ENCODE assay signal across 17 mouse cellular contexts in the genomic region with DNA sequence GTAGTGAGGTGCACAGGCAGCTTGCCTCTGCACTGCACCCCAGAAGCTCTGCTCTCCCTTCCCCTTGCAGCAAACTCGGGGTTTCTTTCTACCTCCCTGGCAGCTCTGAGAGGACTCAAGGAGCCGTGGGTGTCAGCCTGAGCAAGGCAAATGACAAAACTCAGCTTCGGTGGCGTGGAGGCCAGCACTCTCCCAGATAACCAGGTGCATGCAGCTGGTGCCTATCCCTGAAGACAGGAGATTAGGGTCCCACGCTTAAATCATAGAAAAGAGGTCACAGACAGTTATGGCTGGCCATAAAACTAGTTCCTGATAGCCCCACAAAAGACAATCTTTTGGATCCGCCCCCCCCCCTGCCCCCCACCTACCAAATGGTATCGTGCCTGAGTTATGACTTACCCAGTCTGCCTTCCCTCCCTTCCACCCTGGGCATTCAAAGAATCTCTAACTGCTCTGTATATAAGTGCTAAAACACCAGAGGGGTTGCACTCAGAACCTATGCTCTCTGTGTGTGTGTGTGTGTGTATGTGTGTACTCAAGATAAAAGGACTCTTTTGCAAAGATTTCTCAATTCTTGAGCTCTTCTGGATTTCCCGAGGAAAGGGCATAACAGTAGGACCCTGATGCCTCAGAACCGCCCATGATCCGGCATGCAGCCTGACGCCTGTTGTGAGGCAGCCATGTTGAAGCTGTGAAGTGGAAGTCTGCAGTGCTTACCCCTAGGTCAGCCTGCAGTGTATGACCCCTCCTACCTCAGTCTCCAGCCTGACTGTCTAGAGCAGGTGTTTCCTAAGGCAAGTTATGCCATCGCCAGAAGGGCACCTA. TPM values are rescaled to one million over a fixed set of nuclear protein-coding genes. Genes with fewer than 3 reads are reported as not detected.
DNase-seq lines count a peak whose midpoint lies in the region; ATAC-seq and TF ChIP-seq lines count a peak whose summit lies in the region.
"Had no signal": no experiment of that assay in that cellular context is flagged by ENCODE, and none has a peak within 500 bp of the region (broad histone marks: within the 10 kb centered on the region; RNA-seq: fewer than 3 reads in every experiment).

No protein-coding gene starts in this region.

- ATAC-seq in intestine, embryonic 16.5 days, result no peak
- ATAC-seq in intestine, postnatal 0 days, result no peak
- ATAC-seq in liver, embryonic 14.5 days (ENCODE audit: insufficient read depth), result peak; percentile 14; the same call in 1 of the 2 replicates
- peak; percentile 65 for ATAC-seq in megakaryocyte-erythroid progenitor cell, adult 5-6 weeks (replicated peaks; ENCODE audit: low FRiP score, low TSS enrichment, poor library complexity, severe bottlenecking)
- no peak for ATAC-seq in midbrain, embryonic 14.5 days (ENCODE audit: low FRiP score, low TSS enrichment)
- ATAC-seq: CD4-positive, CD25-positive, alpha-beta regulatory T cell, adult 4 months; forebrain, embryonic 15.5 days; hindbrain, embryonic 16.5 days had no signal

- no peaks in the 10 kb centered on the region for H3K4me1 ChIP-seq in intestine, embryonic 16.5 days (ENCODE audit: control insufficient read depth, insufficient read depth, low read length)
- no peaks in the 10 kb centered on the region for H3K4me1 ChIP-seq in intestine, postnatal 0 days (replicated peaks; ENCODE audit: control insufficient read depth, insufficient read depth, low read length)
- peaks cover 0 to 14% of the 10 kb centered on the region in 2 experiments; a peak in 2 of 4 replicates for H3K4me1 ChIP-seq in liver, embryonic 14.5 days (replicated peaks; ENCODE audit: control insufficient read depth in 2 of 2, insufficient read depth in 2 of 2, low read length in 1 of 2)
- no peaks in the 10 kb centered on the region for H3K4me1 ChIP-seq in midbrain, embryonic 14.5 days (ENCODE audit: control insufficient read depth, insufficient read depth, low read length)
- H3K4me1 ChIP-seq: forebrain, embryonic 15.5 days; limb, embryonic 13.5 days had no signal

- H3K4me2 ChIP-seq in intestine, embryonic 16.5 days (ENCODE audit: low read depth, low read length), result no peak overlapping the region
- H3K4me2 ChIP-seq in intestine, postnatal 0 days (replicated peaks; ENCODE audit: low read depth), result no peak overlapping the region
- H3K4me2 ChIP-seq in liver, embryonic 14.5 days (ENCODE audit: low read depth), result no peak overlapping the region
- H3K4me2 ChIP-seq in midbrain, embryonic 14.5 days (ENCODE audit: low read length), result no peak overlapping the region
- H3K4me2 ChIP-seq: forebrain, embryonic 15.5 days; limb, embryonic 13.5 days had no signal

- H3K27me3 ChIP-seq in intestine, embryonic 16.5 days (replicated peaks; ENCODE audit: control insufficient read depth, insufficient read depth, low read length), result no peaks in the 10 kb centered on the region
- no peaks in the 10 kb centered on the region for H3K27me3 ChIP-seq in intestine, postnatal 0 days (replicated peaks; ENCODE audit: control insufficient read depth, insufficient read depth, low read length)
- no peaks in the 10 kb centered on the region for H3K27me3 ChIP-seq in liver, embryonic 14.5 days (ENCODE audit: control insufficient read depth, insufficient read depth, low read length)
- H3K27me3 ChIP-seq in midbrain, embryonic 14.5 days (ENCODE audit: control insufficient read depth, insufficient read depth, low read length), result no peaks in the 10 kb centered on the region
- H3K27me3 ChIP-seq: forebrain, embryonic 15.5 days; limb, embryonic 13.5 days had no signal

- peak; percentile 43; the same call in 1 of the 2 replicates for TF ChIP-seq EP300 in liver, embryonic 14.5 days (IDR thresholded peaks at IDR 0.05; ENCODE audit: low read depth)

- peak overlapping the region; percentile 48; the same call in 1 of the 2 replicates for H3K9ac ChIP-seq in intestine, embryonic 16.5 days (ENCODE audit: low read depth, low read length)
- no peak overlapping the region for H3K9ac ChIP-seq in intestine, postnatal 0 days (ENCODE audit: low read depth, low read length)
- H3K9ac ChIP-seq in liver, embryonic 14.5 days (replicated peaks), result no peak overlapping the region
- H3K9ac ChIP-seq in midbrain, embryonic 14.5 days (replicated peaks; ENCODE audit: low read length), result no peak overlapping the region
- H3K9ac ChIP-seq: forebrain, embryonic 15.5 days; limb, embryonic 13.5 days had no signal

- 46% methylated on average over 12 of the region's 12 CpGs for WGBS in intestine, embryonic 16.5 days
- WGBS in intestine, postnatal 0 days, result 32% methylated on average over 12 of the region's 12 CpGs
- 33% methylated on average over 12 of the region's 12 CpGs for WGBS in liver, embryonic 14.5 days (ENCODE audit: insufficient replicate concordance)
- WGBS in midbrain, embryonic 14.5 days, result 80% methylated on average over 12 of the region's 12 CpGs

- H3K9me3 ChIP-seq in intestine, embryonic 16.5 days (ENCODE audit: control insufficient read depth, low read length), result no peaks in the 10 kb centered on the region
- no peaks in the 10 kb centered on the region for H3K9me3 ChIP-seq in intestine, postnatal 0 days (ENCODE audit: control insufficient read depth)
- H3K9me3 ChIP-seq in liver, embryonic 14.5 days (ENCODE audit: control insufficient read depth, low read length), result no peaks in the 10 kb centered on the region
- no peaks in the 10 kb centered on the region for H3K9me3 ChIP-seq in midbrain, embryonic 14.5 days (ENCODE audit: control insufficient read depth, low read length)
- H3K9me3 ChIP-seq: forebrain, embryonic 15.5 days had no signal

- H3K27ac ChIP-seq in intestine, embryonic 16.5 days (ENCODE audit: low read length), result no peak overlapping the region
- no peak overlapping the region for H3K27ac ChIP-seq in intestine, postnatal 0 days (ENCODE audit: low read depth, low read length)
- no peak overlapping the region for H3K27ac ChIP-seq in liver, embryonic 14.5 days
- no peak overlapping the region for H3K27ac ChIP-seq in midbrain, embryonic 14.5 days (replicated peaks; ENCODE audit: low read depth, low read length)
- H3K27ac ChIP-seq: forebrain, embryonic 15.5 days; layer of hippocampus, adult 2 months; left cerebral cortex, adult 2 months; limb, embryonic 13.5 days had no signal

- TF ChIP-seq CTCF in intestine, postnatal 0 days (IDR thresholded peaks at IDR 0.05; ENCODE audit: low read depth), result no peak
- TF ChIP-seq CTCF in liver, embryonic 14.5 days (IDR thresholded peaks at IDR 0.05; ENCODE audit: low read depth), result no peak

- H3K36me3 ChIP-seq in intestine, embryonic 16.5 days (ENCODE audit: control insufficient read depth, insufficient read depth, low read length), result peaks cover 11% of the 10 kb centered on the region
- H3K36me3 ChIP-seq in intestine, postnatal 0 days (ENCODE audit: control insufficient read depth, insufficient read depth), result peaks cover 26% of the 10 kb centered on the region
- peaks cover 16% of the 10 kb centered on the region for H3K36me3 ChIP-seq in liver, embryonic 14.5 days (replicated peaks; ENCODE audit: control insufficient read depth, insufficient read depth, low read depth)
- peaks cover 23% of the 10 kb centered on the region for H3K36me3 ChIP-seq in midbrain, embryonic 14.5 days (ENCODE audit: control insufficient read depth, insufficient read depth, low read length)

- no peak overlapping the region for H3K4me3 ChIP-seq in intestine, embryonic 16.5 days (ENCODE audit: low read length)
- H3K4me3 ChIP-seq in intestine, postnatal 0 days (ENCODE audit: low read depth, low read length), result no peak overlapping the region
- no peak overlapping the region for H3K4me3 ChIP-seq in liver, embryonic 14.5 days (ENCODE audit: insufficient read depth in 1 of 2, low read depth in 2 of 2, low read length in 2 of 2)
- no peak overlapping the region for H3K4me3 ChIP-seq in midbrain, embryonic 14.5 days (replicated peaks; ENCODE audit: low read depth, low read length)
- H3K4me3 ChIP-seq: forebrain, embryonic 15.5 days; layer of hippocampus, adult 2 months; left cerebral cortex, adult 2 months; limb, embryonic 13.5 days had no signal

- DNase-seq in testis, postnatal 10 days (ENCODE audit: low spot score), result peak; percentile 62
- no peak for DNase-seq in testis, postnatal 14 days (ENCODE audit: low spot score)
- no peak for DNase-seq in liver, embryonic 14.5 days (ENCODE audit: low read depth in 3 of 3, low spot score in 3 of 3)
- no peak for DNase-seq in Muller cell, postnatal 12 days (ENCODE audit: inconsistent ontology term)
- DNase-seq in midbrain, embryonic 14.5 days, result no peak
- DNase-seq: adrenal gland, postnatal 14 days; cerebellum, adult 8-10 months; gastrocnemius, postnatal 10 days had no signal

RNA-seq across cellular contexts. Expression of a gene that starts 8.9 kb away (rescaled TPM):
- polyA plus RNA-seq in intestine, embryonic 16.5 days (2015; fragmentation: Nextera tagmentation; extraction: Ambion mirVana), result 16.7 and 17.2 TPM in 2 replicates
- polyA plus RNA-seq in intestine, postnatal 0 days (2015; fragmentation: Nextera tagmentation; extraction: Ambion mirVana), result 11.0 and 12.6 TPM in 2 replicates
- polyA plus RNA-seq in liver, embryonic 14.5 days (2012; rRNA removed), result 8.2 and 9.6 TPM in 2 replicates
- 7.0 and 8.3 TPM in 2 replicates for polyA plus RNA-seq in liver, embryonic 14.5 days (2014; fragmentation: Nextera tagmentation; extraction: Ambion mirVana)
- total RNA-seq in megakaryocyte-erythroid progenitor cell, adult 5-6 weeks (2014; fragmentation: Nextera tagmentation), result 12.1 and 19.2 TPM in 2 replicates
- total RNA-seq in megakaryocyte-erythroid progenitor cell, adult 5-6 weeks (2017), result 8.1 and 8.5 TPM in 2 replicates
- 16.8 and 20.0 TPM in 2 replicates for polyA plus RNA-seq in midbrain, embryonic 14.5 days (2014; fragmentation: Nextera tagmentation; extraction: Ambion mirVana)

RNA-seq across cellular contexts. Expression of a gene that starts 8.9 kb away (rescaled TPM):
- polyA plus RNA-seq in intestine, embryonic 16.5 days (2015; fragmentation: Nextera tagmentation; extraction: Ambion mirVana), result 22.3 and 22.7 TPM in 2 replicates
- polyA plus RNA-seq in intestine, postnatal 0 days (2015; fragmentation: Nextera tagmentation; extraction: Ambion mirVana), result 7.5 and 7.8 TPM in 2 replicates
- polyA plus RNA-seq in liver, embryonic 14.5 days (2012; rRNA removed), result 42.7 and 45.2 TPM in 2 replicates
- polyA plus RNA-seq in liver, embryonic 14.5 days (2014; fragmentation: Nextera tagmentation; extraction: Ambion mirVana), result 34.1 and 37.8 TPM in 2 replicates
- 64.7 and 67.4 TPM in 2 replicates for total RNA-seq in megakaryocyte-erythroid progenitor cell, adult 5-6 weeks (2014; fragmentation: Nextera tagmentation)
- total RNA-seq in megakaryocyte-erythroid progenitor cell, adult 5-6 weeks (2017), result 47.7 and 49.6 TPM in 2 replicates
- 22.7 and 24.5 TPM in 2 replicates for polyA plus RNA-seq in midbrain, embryonic 14.5 days (2014; fragmentation: Nextera tagmentation; extraction: Ambion mirVana)

RNA-seq across cellular contexts. Expression of a gene that starts 25.7 kb away (rescaled TPM):
- polyA plus RNA-seq in intestine, embryonic 16.5 days (2015; fragmentation: Nextera tagmentation; extraction: Ambion mirVana), result 6.3 and 7.1 TPM in 2 replicates
- polyA plus RNA-seq in intestine, postnatal 0 days (2015; fragmentation: Nextera tagmentation; extraction: Ambion mirVana), result 4.3 and 5.1 TPM in 2 replicates
- 3.0 and 3.6 TPM in 2 replicates for polyA plus RNA-seq in liver, embryonic 14.5 days (2012; rRNA removed)
- 2.2 and 3.0 TPM in 2 replicates for polyA plus RNA-seq in liver, embryonic 14.5 days (2014; fragmentation: Nextera tagmentation; extraction: Ambion mirVana)
- total RNA-seq in megakaryocyte-erythroid progenitor cell, adult 5-6 weeks (2014; fragmentation: Nextera tagmentation), result 14.5 and 20.3 TPM in 2 replicates
- 10.1 and 23.9 TPM in 2 replicates for total RNA-seq in megakaryocyte-erythroid progenitor cell, adult 5-6 weeks (2017)
- polyA plus RNA-seq in midbrain, embryonic 14.5 days (2014; fragmentation: Nextera tagmentation; extraction: Ambion mirVana), result 38.2 and 46.8 TPM in 2 replicates

RNA-seq across cellular contexts. Expression of a gene that starts 28.4 kb away (rescaled TPM):
- polyA plus RNA-seq in intestine, embryonic 16.5 days (2015; fragmentation: Nextera tagmentation; extraction: Ambion mirVana), result 212 and 230 TPM in 2 replicates
- polyA plus RNA-seq in intestine, postnatal 0 days (2015; fragmentation: Nextera tagmentation; extraction: Ambion mirVana), result 152 and 169 TPM in 2 replicates
- polyA plus RNA-seq in liver, embryonic 14.5 days (2012; rRNA removed), result 94.0 and 101 TPM in 2 replicates
- polyA plus RNA-seq in liver, embryonic 14.5 days (2014; fragmentation: Nextera tagmentation; extraction: Ambion mirVana), result 160 and 167 TPM in 2 replicates
- total RNA-seq in megakaryocyte-erythroid progenitor cell, adult 5-6 weeks (2014; fragmentation: Nextera tagmentation), result 227 and 248 TPM in 2 replicates
- total RNA-seq in megakaryocyte-erythroid progenitor cell, adult 5-6 weeks (2017), result 163 and 177 TPM in 2 replicates
- polyA plus RNA-seq in midbrain, embryonic 14.5 days (2014; fragmentation: Nextera tagmentation; extraction: Ambion mirVana), result 233 and 265 TPM in 2 replicates

RNA-seq across cellular contexts. Expression of a gene that starts 53.9 kb away (rescaled TPM):
- 38.5 and 44.1 TPM in 2 replicates for polyA plus RNA-seq in intestine, embryonic 16.5 days (2015; fragmentation: Nextera tagmentation; extraction: Ambion mirVana)
- polyA plus RNA-seq in intestine, postnatal 0 days (2015; fragmentation: Nextera tagmentation; extraction: Ambion mirVana), result 37.7 and 40.0 TPM in 2 replicates
- 5.6 and 16.0 TPM in 2 replicates for polyA plus RNA-seq in liver, embryonic 14.5 days (2012; rRNA removed)
- 25.0 and 32.2 TPM in 2 replicates for polyA plus RNA-seq in liver, embryonic 14.5 days (2014; fragmentation: Nextera tagmentation; extraction: Ambion mirVana)
- total RNA-seq in megakaryocyte-erythroid progenitor cell, adult 5-6 weeks (2014; fragmentation: Nextera tagmentation), result 24.2 and 32.6 TPM in 2 replicates
- 67.4 and 131 TPM in 2 replicates for total RNA-seq in megakaryocyte-erythroid progenitor cell, adult 5-6 weeks (2017)
- 60.8 and 67.1 TPM in 2 replicates for polyA plus RNA-seq in midbrain, embryonic 14.5 days (2014; fragmentation: Nextera tagmentation; extraction: Ambion mirVana)

Comparison
In these comparisons a context has a peak if more than half of its experiments do, and no peak if none do; other contexts are left out.
1. ATAC-seq: peak in liver, embryonic 14.5 days (single experiment) and megakaryocyte-erythroid progenitor cell, adult 5-6 weeks (single experiment); none in intestine, embryonic 16.5 days (single experiment), intestine, postnatal 0 days (single experiment) and midbrain, embryonic 14.5 days (single experiment).